Mouse (Mus musculus): Measurements from ENCODE around the gene Slc16a10.

Gene Slc16a10

GRCm38 (mm10) chr10:40149584-40150145 is 7.6 kb upstream of the Slc16a10 start:
- no peak for DNase-seq (ENCODE audit: low spot score)

GRCm38 (mm10) chr10:40147325-40148059 is 5.4 kb upstream of the Slc16a10 start:
- DNase-seq (ENCODE audit: low spot score), result no peak

DNA sequence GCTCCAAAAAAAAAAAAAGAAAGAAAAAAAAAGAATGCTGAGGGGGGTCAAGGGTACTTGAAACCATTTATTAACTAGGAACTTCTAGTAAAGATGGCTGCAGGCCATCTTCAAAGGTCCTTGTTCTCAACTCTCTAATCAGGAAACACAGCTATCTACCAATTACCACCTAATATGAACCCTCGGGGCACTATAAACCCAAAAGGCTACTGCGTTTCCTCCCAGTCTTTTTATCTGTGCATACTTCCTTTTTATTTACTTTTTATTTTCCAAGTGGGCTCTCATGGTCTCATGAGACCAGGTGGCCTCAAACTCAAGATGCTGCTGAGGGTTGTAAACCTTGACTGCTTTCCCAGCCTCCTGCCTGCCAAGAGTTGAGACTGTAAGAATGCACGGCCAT is 4.4 kb upstream of the Slc16a10 start:
- DNase-seq (ENCODE audit: low spot score), result no peak

- DNase-seq (ENCODE audit: low spot score), result no peak
These were observed 2.8 kb upstream of the Slc16a10 start for GRCm38 (mm10) chr10:40144815-40145214.

GRCm38 (mm10) chr10:40141016-40141851 is 824 bp downstream of the Slc16a10 start:
- DNase-seq (ENCODE audit: low spot score), result no peak

DNA sequence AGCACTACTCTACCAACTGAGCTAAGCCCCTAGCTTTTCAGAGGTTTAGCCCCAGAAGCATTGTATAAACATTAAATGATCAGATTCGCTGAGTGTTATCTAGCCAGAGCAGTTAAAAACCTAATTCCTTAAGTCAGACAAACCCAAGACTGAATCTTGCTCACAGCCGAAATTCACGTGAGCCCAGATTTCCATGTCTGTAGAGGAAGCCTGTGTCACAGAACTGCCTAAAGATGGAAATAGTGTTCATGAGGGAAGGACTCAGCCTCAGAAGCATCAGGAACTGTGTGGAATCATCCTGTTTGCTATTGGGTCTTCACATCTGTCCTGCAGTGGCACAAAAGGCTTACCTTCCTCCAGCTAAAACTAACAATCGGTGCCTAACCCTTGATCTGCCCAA is 2.4 kb downstream of the Slc16a10 start:
- no peak for DNase-seq (ENCODE audit: low spot score)

DNA sequence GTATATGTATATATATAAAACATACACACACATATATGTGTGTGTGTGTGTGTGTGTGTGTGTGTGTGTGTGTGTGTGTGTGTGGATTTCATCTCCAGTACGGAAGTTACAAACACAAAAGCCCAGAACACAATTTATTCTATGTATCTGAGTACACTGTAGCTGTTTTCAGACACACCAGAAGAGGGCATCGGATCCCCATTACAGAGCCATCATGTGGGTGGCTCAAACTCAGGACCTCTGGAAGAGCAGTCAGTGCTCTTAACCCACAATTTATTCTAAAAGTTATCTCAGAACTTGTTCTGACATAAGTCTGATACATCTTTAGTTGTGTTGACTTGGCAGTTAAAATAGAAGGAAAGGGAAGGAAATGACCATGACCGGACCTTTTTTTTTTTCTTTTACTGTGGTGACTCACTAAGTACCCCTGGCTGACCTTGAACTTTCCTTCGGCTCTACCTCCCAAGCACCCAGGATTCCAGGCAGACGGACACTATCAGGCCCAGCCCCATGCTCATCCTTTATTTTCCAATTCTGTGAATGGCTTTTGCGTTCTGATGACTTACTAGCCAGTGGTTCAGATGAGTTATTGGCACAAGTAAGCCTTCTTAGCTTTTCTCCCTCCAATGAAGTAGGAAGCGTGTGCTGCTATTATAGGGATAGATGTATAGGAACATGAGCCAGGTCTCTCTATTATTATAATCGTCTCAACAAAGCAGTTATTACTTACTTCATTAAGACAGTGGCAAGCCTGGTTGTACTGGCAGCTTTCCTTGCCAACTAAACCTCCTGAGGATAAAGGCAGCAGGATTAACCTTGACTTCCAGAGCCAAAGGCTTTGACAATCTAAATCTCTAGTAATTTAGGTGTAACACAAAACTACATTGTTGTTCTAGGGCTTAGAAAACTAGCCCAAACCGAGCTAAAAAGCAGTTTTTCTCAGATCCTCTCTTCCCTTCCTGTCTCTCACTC is 6.0 kb downstream of the Slc16a10 start:
- DNase-seq (ENCODE audit: low spot score), result no peak

DNA sequence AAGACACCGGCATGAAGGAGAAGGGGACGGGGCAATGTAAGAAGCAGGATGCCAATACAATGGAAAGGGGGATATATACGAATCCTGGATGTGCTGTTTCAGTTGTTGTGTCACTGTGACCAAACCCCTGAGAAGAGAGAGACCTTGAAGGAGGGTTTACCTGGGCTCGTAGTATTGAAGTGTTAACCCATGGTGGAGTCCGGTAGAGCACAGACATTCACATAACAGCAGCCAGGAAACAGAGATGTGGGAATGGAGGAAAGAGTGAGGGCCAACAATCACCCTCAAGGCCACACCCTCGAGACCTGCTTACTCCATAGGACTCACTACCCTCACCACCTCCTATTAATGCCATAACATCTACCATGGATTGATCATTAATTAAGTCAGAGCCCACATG is 7.2 kb downstream of the Slc16a10 start:
- DNase-seq (ENCODE audit: low spot score), result no peak

DNA sequence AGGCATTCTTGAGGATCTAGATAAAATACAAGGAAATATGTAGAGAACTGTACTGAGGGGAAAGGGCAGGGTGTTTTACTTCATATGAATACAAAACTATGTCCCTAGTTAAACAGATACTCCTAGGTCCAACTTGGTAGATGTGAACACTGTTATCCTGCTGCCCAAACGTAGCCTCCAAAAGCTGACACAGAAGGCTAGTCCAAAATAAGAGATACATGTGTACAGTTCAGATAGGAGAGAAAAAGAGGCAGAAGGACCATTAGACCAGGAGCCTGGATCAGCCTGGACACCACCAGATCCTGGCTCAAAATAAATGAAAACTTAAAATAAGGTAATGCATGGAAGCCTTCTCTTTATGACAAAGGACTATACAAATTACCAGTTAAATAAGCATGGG is 8.4 kb downstream of the Slc16a10 start:
- DNase-seq (ENCODE audit: low spot score), result no peak

GRCm38 (mm10) chr10:40131690-40132418 is 10.2 kb downstream of the Slc16a10 start:
- no peak for DNase-seq (ENCODE audit: low spot score)

DNA sequence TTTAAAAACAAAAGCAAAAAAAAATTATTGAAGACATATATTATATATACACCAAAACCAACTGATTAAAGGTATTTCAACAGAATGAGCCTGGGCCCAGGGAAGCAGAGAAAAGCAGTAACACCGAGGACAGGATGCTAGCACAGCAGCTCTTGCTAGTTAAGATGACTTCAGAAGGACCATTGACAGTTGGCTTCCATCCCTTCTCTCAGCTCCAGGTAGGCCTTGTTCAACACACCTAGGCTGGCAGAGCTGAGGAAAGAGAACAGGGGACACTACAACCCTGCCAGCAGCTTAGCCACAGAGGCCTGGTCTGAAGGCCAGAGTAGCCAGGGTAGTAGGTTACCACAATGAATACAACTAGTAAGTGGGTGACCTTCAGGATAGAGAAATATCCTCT is 11.9 kb downstream of the Slc16a10 start:
- DNase-seq (ENCODE audit: low spot score), result no peak

GRCm38 (mm10) chr10:40129134-40129533 is 12.9 kb downstream of the Slc16a10 start:
- no peak for DNase-seq (ENCODE audit: low spot score)

- DNase-seq (ENCODE audit: low spot score), result no peak
These were observed 13.6 kb downstream of the Slc16a10 start for GRCm38 (mm10) chr10:40128497-40128896.

DNA sequence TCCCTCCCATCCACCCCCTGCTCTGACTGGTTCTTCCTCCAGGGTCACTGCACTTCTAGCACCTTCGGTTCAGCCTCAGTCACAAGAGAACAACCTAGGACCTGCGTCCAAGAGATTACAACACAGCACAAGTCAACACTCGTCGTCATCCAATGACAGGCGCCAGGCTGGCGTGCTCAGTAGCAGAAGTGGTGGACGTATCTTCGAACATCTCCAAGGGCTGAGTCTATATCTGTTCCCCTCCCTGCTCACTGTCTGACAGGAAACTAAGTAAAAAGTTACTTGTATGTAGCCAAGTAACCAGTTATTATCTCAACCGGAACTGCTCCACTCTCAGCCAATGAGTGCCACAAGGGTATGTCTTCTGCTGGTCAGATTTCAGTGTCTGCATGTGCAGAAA is 16.9 kb downstream of the Slc16a10 start:
- no peak for DNase-seq (ENCODE audit: low spot score)

DNA sequence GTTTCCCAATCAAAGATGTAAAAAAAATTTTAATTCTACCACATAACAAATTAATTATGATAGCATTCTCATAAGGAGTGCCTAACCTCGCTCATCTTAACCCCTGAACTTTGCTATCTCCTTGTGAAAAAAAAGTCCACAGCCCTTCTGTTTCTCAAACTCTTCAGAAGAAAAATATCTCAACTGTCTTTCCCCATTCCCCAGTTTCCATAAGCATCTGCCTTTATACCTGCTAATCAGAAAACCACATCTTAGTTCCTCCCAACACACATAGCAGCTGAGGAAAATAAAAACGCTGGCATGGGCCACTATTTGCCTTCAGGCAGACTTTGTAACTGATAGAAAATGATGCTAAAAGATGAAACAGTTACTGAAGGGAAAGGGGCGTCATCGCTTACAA is 17.5 kb downstream of the Slc16a10 start:
- DNase-seq (ENCODE audit: low spot score), result no peak

DNA sequence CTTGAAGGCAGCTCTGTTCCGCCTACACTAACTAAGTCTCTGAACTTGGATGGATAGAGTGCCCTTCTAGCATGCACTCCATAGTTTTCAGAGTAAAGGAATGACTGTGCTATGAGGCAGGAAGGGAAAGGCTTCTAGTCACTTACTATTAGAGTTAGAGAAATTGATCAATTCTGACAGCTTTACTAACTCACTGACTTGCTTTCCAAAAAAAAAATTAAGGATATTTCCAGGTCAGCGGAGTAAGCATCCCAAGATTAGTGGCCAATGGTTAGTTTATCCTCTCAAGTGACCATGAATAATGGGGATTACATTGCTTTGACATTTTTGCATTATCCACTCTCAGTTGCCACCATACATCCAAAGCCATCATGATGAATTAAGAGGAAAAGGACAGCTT is 18.0 kb downstream of the Slc16a10 start:
- DNase-seq (ENCODE audit: low spot score), result no peak

- no peak for DNase-seq (ENCODE audit: low spot score)
These were observed 22.6 kb downstream of the Slc16a10 start for GRCm38 (mm10) chr10:40119466-40119865.

- no peak for DNase-seq (ENCODE audit: low spot score)
These were observed 23.2 kb downstream of the Slc16a10 start for GRCm38 (mm10) chr10:40118743-40119387.

GRCm38 (mm10) chr10:40113517-40114085 is 28.5 kb downstream of the Slc16a10 start:
- DNase-seq (ENCODE audit: low spot score), result no peak

GRCm38 (mm10) chr10:40112256-40112655 is 29.8 kb downstream of the Slc16a10 start:
- DNase-seq (ENCODE audit: low spot score), result no peak
